Mouse (Mus musculus) 3134 (cell line): ENCODE measurements around the gene Acr.
A peak's percentile ranks its signal among the peaks of the same experiment; 100 is the strongest.

Source experiments
- DNase-seq: peaks from one replicate; pipeline ENCODE4 v3.0.0-alpha.2; 2011; ENCODE audit warnings: low spot score; ENCODE audit not compliant: insufficient read length; ENCODE audit errors: extremely low read depth

Gene Acr

DNA sequence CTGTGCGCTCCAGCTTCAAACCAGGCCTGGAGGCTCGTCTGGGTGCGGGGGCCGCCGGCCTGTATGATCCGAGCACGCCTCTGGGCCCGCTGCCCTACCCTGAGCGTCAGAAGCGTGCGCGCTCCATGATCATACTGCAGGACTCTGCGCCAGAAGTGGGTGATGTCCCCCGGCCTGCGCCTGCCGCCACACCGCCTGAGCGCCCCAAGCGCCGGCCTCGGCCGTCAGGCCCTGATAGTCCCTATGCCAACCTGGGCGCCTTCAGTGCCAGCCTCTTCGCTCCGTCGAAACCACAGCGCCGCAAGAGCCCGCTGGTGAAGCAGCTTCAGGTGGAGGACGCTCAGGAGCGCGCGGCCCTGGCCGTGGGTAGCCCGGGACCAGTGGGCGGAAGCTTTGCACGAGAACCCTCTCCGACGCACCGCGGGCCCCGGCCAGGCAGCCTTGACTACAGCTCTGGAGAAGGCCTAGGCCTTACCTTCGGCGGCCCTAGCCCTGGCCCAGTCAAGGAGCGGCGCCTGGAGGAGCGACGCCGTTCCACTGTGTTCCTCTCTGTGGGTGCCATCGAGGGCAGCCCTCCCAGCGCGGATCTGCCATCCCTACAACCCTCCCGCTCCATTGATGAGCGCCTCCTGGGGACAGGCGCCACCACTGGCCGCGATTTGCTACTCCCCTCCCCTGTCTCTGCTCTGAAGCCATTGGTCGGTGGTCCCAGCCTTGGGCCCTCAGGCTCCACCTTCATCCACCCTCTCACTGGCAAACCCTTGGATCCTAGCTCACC is 20.1 kb upstream of the Acr start:
- no peak for DNase-seq

GRCm38 (mm10) chr15:89548837-89549236 is 19.3 kb upstream of the Acr start:
- DNase-seq = no peak

- DNase-seq = no peak
Measured at GRCm38 (mm10) chr15:89550506-89550905, 17.6 kb upstream of the Acr start.

GRCm38 (mm10) chr15:89551733-89552132 is 16.4 kb upstream of the Acr start:
- no peak for DNase-seq

DNA sequence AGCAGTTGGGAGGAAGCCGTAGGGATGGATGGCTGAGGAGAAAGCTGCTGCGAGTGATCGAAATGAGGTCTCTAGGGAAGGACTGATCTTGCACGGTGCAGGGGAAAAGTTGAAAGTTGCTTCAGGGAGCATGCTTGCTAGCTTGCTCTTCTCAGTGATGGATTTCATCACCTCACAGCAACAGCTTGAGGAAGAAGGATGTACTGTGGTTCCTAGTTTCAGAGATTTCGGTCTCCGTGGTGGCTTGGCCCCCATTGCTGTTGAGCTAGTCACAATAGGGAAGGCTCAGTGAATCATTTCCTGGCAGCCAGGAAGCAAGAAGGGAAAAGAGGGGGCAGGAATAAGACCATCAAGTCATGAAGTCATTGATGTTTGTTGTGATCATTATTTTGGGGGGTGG is 12.5 kb upstream of the Acr start:
- no peak for DNase-seq

- DNase-seq = no peak
Measured at GRCm38 (mm10) chr15:89556401-89557178, 11.5 kb upstream of the Acr start.

- DNase-seq = no peak
Measured at GRCm38 (mm10) chr15:89557179-89557995, 10.7 kb upstream of the Acr start.

DNA sequence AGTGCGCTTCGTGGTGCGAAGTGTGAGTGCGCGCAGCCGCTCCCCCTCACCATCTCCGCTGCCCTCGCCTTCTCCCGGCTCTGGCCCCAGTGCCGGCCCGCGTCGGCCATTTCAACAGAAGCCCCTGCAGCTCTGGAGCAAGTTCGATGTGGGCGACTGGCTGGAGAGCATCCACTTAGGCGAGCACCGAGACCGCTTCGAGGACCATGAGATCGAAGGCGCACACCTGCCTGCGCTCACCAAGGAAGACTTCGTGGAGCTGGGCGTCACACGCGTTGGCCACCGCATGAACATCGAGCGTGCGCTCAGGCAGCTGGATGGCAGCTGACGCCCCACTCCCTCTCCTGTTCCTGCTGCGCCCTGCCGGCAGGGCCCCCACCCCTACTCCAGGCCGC is 10.1 kb upstream of the Acr start:
- DNase-seq = no peak

DNA sequence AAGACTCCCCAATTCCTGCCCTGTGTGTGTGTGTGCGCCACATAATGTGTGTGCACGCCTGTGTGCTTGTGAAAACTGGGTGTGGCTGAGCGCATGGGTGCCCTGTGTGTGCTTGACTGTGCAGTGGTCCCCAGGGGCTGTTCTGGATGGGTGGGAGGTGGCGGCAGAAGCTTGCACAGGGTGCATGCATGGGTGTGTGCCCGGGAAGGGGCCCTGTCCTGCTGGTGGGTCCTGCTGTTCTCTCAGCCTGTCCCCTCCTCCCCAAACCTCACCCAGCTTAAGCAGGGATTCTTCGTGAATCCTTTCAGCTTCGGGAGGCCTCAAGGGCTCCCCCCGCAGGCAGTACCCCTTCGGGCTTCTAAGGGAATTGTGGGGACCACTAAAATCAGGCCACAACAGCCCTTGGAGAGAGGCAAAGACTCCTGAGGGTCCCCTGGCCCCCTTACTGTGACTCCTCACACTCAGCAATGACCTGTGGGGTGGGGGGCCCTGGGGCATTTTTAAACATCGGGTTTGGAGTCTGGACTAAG is 8.9 kb upstream of the Acr start:
- DNase-seq = peak; percentile 30

GRCm38 (mm10) chr15:89572147-89572546 is 4.0 kb downstream of the Acr start:
- DNase-seq = no peak

DNA sequence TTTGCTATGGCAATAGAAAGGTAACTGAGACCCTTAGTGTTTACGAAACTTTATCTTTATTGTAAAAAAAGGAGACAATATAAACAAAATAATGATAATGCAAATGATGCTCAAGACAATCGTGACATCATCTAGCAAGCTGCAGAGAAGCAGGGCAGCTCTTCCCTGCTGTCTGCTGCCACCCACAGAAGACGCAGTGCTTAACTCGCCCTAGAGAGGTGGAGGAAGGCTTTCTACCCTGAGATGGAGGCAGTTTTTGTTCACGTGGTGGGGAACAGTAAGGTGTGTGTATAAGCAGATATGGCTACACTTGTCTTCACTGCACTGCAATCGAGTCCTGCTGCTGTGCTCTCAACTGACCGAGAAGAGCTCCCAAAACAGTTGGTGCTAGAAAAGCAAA is 14.4 kb downstream of the Acr start:
- no peak for DNase-seq

- no peak for DNase-seq
Measured at GRCm38 (mm10) chr15:89585101-89585500, 17.0 kb downstream of the Acr start.

- no peak for DNase-seq
Measured at GRCm38 (mm10) chr15:89585631-89586030, 17.5 kb downstream of the Acr start.

DNA sequence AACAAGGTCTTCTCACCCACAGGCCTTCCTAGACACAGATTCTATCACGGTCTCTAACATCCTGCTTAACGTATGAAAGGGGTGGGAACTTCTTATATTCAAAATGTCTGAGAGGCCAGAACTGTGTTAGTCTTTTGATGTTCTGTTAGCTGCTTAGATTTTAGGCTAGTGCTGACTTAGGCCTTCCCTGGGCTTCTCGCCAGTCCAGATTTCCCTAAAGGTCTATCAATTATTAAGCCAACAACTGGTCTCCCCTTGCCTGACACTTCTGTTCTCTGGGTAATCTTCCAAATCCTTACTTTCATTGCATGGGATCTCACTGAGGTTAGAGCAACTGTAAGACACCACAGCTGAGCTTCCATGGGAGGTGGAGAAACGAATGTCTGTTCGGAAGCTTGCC is 21.0 kb downstream of the Acr start:
- DNase-seq = no peak

GRCm38 (mm10) chr15:89591317-89591716 is 23.2 kb downstream of the Acr start:
- DNase-seq = no peak

DNA sequence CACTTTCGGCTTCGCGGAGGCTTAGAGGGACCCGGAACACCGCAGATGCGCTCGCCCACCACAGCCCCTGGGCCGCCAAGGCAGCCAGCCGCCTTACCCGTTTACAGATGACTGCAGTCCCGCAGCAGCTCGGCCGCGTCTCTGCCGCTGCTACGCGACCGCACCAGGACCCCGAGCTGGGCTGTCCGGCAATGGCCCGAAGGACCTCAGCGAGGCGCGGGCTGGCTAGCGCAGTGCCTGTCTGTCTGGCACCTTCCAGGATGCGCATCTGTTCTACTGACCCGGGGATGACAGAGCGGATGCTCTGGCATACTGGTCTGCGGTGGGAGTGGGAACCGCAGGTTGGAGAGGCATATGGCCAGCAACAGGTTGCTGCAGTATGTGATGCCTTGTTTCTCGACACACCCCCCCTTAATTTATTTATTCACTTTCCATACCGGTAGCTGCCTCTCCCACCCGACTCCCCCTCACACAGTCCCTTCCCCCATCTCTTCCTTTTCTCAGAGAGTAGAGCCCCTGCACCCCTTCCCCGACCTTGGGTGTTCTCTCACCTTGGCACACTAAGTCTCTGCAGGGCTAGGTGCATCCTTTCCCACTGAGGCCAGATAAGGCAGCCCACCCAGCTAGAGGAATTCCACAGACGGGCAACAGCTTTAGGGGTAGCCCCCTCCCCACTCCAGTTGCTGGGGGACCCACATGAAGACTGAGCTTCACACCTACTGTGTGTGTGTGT is 23.8 kb downstream of the Acr start, which contains the start of gene Rabl2:
TSS of gene Rabl2 (minus strand) at position 201 of the 733 bp plus-strand sequence.
- peak; percentile 92 for DNase-seq

DNA sequence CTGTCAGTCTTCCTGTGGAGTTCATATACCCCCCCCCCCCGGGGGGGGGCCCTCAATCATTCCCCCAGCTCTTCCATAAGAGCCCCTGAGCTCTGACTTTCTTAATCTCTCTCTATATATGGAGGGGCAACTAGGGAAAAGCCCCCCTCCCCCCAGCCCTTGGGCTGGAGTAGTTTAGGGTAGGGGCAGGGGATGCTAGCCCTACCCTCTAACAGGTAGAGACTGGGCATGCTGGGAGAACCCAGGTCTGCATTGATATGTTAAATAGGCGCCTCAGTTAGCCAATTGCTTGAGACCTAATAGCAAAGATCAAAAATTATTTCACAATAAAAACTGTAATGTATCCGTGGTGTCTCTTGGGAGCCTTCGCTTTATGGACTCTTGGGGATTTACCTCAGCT is 24.4 kb downstream of the Acr start:
- DNase-seq = no peak

GRCm38 (mm10) chr15:89605822-89606570 is 37.9 kb downstream of the Acr start:
- DNase-seq = no peak

DNA sequence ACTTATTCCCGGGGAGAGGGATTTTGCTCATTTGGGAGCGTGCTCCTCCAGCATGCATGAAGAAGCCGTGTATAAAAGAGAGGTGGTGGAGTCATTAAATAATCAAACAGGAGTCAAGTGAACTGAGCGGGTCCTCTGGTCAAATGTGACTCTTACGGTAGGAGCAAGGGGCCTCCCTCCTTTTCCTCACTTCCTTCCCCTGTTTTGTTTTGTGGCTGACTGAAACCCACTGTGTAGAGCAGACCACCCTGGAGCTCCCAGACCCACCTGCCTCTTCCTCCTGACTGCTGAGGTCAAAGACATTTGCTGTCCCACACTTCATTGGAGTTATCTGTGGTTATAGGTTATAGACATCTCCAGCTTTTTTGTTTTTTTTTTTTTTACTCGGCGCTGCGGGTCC is 39.4 kb downstream of the Acr start:
- DNase-seq = no peak

DNA sequence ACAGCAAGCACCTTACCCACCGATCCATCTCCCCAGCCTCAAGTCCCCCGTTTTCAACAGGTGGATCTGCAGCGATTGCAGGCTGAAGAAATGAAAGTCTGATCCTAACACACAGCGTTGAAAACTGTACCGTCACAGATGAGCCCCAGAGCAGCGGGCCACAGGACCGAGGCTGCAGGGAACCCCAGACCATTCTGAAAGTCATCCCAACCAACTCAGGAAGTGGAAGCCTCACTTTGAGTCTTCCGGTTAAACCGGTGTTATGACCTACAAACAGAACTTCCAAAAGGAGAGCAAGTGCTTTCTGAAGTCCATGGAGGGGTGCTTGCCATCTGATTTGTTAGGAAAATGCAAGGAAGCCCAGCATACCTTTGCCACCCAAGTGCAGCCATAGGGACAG is 39.8 kb downstream of the Acr start:
- DNase-seq = no peak
